Mouse (Mus musculus): ENCODE results near the gene Narfl.

DNA sequence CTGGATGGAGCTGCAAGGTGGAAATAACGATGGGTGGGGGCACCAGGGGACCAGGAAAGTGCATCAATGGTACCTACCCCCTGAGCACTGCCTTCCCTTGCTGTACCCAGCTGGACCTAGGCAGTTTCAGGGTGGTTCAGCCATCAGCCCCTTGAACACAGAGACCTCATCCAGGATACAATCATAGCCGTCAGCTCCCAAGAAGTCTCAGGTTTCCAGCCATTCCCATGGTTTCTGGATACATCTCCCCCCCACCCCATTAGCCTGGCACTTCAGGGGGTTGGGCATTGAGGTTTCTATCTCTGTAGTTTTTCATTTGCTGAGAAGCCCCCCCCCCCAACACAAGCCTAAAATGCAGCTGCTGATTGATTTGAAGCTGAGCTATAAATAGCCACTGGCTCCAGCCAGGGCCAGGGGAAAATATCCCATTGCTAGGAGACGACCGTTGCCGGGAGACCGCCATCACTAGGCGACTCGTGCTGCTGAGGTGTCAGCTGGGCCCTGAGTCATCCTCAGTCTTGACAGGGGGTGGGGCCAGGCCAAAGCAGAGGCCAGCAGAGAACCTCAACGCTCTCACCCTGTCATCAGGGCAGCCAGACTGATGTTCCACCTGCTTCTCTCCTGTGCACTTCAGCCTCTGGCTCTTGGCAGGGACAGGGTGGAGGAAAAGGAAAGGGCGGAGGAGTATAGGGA, 29.4 kb downstream of the Narfl start:
- TF ChIP-seq POLR2A (IDR thresholded peaks at IDR 0.05; ENCODE audit: extremely low read depth, insufficient read depth, low read length) (no peak), CTCF (IDR thresholded peaks at IDR 0.05; ENCODE audit: low read depth, low read length) (no peak)

All from liver, adult 2 months (tissue).